Mouse (Mus musculus): ENCODE data around the gene Gpa33.

- TF ChIP-seq POLR2A (IDR thresholded peaks at IDR 0.05; ENCODE audit: low read depth, low read length) (no peak), SIN3A (IDR thresholded peaks at IDR 0.05; ENCODE audit: low read length) (no peak), MEF2A (IDR thresholded peaks at IDR 0.05; ENCODE audit: borderline replicate concordance, low read depth, low read length) (no peak), CHD2 (IDR thresholded peaks at IDR 0.05; ENCODE audit: low read length) (no peak), CTCF (conservative IDR thresholded peaks at IDR 0.05 in 1 of 2, IDR thresholded peaks at IDR 0.05 in 1 of 2; ENCODE audit: low read depth in 2 of 2, low read length in 2 of 2) (peak in 1 of 2 experiments; percentile 70; a peak in 2 of 4 replicates), MAFK (IDR thresholded peaks at IDR 0.05; ENCODE audit: insufficient replicate concordance, low read length) (no peak), ZNF384 (IDR thresholded peaks at IDR 0.05; ENCODE audit: low read depth, low read length) (no peak), ZMIZ1 (IDR thresholded peaks at IDR 0.05; ENCODE audit: low read depth, low read length) (no peak)
These were observed 84.1 kb downstream of the Gpa33 start for GRCm38 (mm10) chr1:166214181-166214580.

All from CH12.LX (cell line).